ENCODE assay signal across 8 mouse cellular contexts in genomic region chr11:69046395-69046774, GRCm38 (mm10). TPM values are rescaled to one million over a fixed set of nuclear protein-coding genes. Genes with fewer than 3 reads are reported as not detected.
A peak's percentile ranks its signal among the peaks of the same experiment; 100 is the strongest.
DNase-seq lines count a peak whose midpoint lies in the region; ATAC-seq and TF ChIP-seq lines count a peak whose summit lies in the region.

No protein-coding gene starts in this region.

- no peak; the same call in 1 of the 2 replicates for TF ChIP-seq POLR2A in testis, adult 2 months (IDR thresholded peaks at IDR 0.05; ENCODE audit: control insufficient read depth, low read depth, low read length)

- H3K4me2 ChIP-seq in forebrain, embryonic 11.5 days (ENCODE audit: low read depth, low read length, severe bottlenecking) = peak overlapping the region; percentile 66
- H3K4me2 ChIP-seq in limb, embryonic 15.5 days = peak overlapping the region; percentile 93
- peak overlapping the region; percentile 86 for H3K4me2 ChIP-seq in stomach, postnatal 0 days (replicated peaks; ENCODE audit: low read depth)

- peak overlapping the region; percentile 83 for H3K4me3 ChIP-seq in testis, adult 2 months (ENCODE audit: control insufficient read depth, low read depth, low read length)
- peak overlapping the region; percentile 85 for H3K4me3 ChIP-seq in forebrain, embryonic 11.5 days (ENCODE audit: low read depth, low read length)
- peak overlapping the region; percentile 79 for H3K4me3 ChIP-seq in limb, embryonic 15.5 days
- peak overlapping the region; percentile 79 for H3K4me3 ChIP-seq in stomach, postnatal 0 days (ENCODE audit: low read depth, low read length)

- no peak for ATAC-seq in forebrain, embryonic 11.5 days (replicated peaks; ENCODE audit: low FRiP score)
- no peak for ATAC-seq in limb, embryonic 15.5 days (ENCODE audit: insufficient number of reproducible peaks, low FRiP score, low TSS enrichment, low read depth)
- no peak for ATAC-seq in stomach, postnatal 0 days (ENCODE audit: low FRiP score, low TSS enrichment)

- H3K27ac ChIP-seq in testis, adult 2 months (ENCODE audit: control insufficient read depth, insufficient read depth, low read depth, low read length) = no peak overlapping the region
- H3K27ac ChIP-seq in forebrain, embryonic 11.5 days (ENCODE audit: low read depth, low read length) = no peak overlapping the region
- peak overlapping the region; percentile 80; the same call in 1 of the 2 replicates for H3K27ac ChIP-seq in limb, embryonic 15.5 days
- H3K27ac ChIP-seq in stomach, postnatal 0 days (replicated peaks) = no peak overlapping the region

- 20% methylated on average over 9 of the region's 9 CpGs for WGBS in forebrain, embryonic 11.5 days
- 9% methylated on average over 9 of the region's 9 CpGs for WGBS in limb, embryonic 15.5 days
- WGBS in stomach, postnatal 0 days = 2% methylated on average over 9 of the region's 9 CpGs

- peak overlapping the region; percentile 93 for H3K9ac ChIP-seq in forebrain, embryonic 11.5 days (ENCODE audit: low read length)
- H3K9ac ChIP-seq in limb, embryonic 15.5 days = peak overlapping the region; percentile 49; the same call in 1 of the 2 replicates
- peak overlapping the region; percentile 70 for H3K9ac ChIP-seq in stomach, postnatal 0 days (ENCODE audit: low read length)

- H3K9me3 ChIP-seq in forebrain, embryonic 11.5 days (ENCODE audit: control insufficient read depth, low read length) = no peaks in the 10 kb centered on the region
- H3K9me3 ChIP-seq in limb, embryonic 15.5 days = no peaks in the 10 kb centered on the region
- H3K9me3 ChIP-seq in stomach, postnatal 0 days (ENCODE audit: control insufficient read depth, low read length) = no peaks in the 10 kb centered on the region

- DNase-seq in testis, postnatal 10 days (ENCODE audit: low spot score) = no peak
- no peak for DNase-seq in forebrain, embryonic 11.5 days (ENCODE audit: low spot score)
- no peak for DNase-seq in stomach, postnatal 0 days (ENCODE audit: low spot score)
- no peak for DNase-seq in gastrocnemius, adult 18-20 months (ENCODE audit: low spot score)
- DNase-seq in embryo, embryonic 9.5 days (ENCODE audit: extremely low spot score) = no peak
- DNase-seq in lung, postnatal 14 days = no peak

- H3K36me3 ChIP-seq in testis, adult 2 months (ENCODE audit: control insufficient read depth, insufficient read depth, low read length) = no peaks in the 10 kb centered on the region; the same call in none of the 2 replicates
- peaks cover 6% of the 10 kb centered on the region; the same call in 1 of the 2 replicates for H3K36me3 ChIP-seq in forebrain, embryonic 11.5 days (ENCODE audit: control insufficient read depth, insufficient read depth, low read length)
- peaks cover 28% of the 10 kb centered on the region for H3K36me3 ChIP-seq in limb, embryonic 15.5 days
- no peaks in the 10 kb centered on the region for H3K36me3 ChIP-seq in stomach, postnatal 0 days (ENCODE audit: control insufficient read depth, insufficient read depth, low read length)

- no peak for TF ChIP-seq EP300 in stomach, postnatal 0 days (optimal IDR thresholded peaks at IDR 0.05)

- no peaks in the 10 kb centered on the region for H3K27me3 ChIP-seq in testis, adult 2 months (ENCODE audit: control insufficient read depth, insufficient read depth, low read length)
- no peaks in the 10 kb centered on the region for H3K27me3 ChIP-seq in forebrain, embryonic 11.5 days (ENCODE audit: control insufficient read depth, insufficient read depth, low read length)
- no peaks in the 10 kb centered on the region for H3K27me3 ChIP-seq in limb, embryonic 15.5 days
- no peaks in the 10 kb centered on the region for H3K27me3 ChIP-seq in stomach, postnatal 0 days (ENCODE audit: control insufficient read depth, insufficient read depth, low read length)

- peaks cover 9% of the 10 kb centered on the region for H3K4me1 ChIP-seq in testis, adult 2 months (ENCODE audit: control insufficient read depth, insufficient read depth, low read length)
- H3K4me1 ChIP-seq in forebrain, embryonic 11.5 days (replicated peaks; ENCODE audit: control insufficient read depth, insufficient read depth, low read length) = peaks cover 3% of the 10 kb centered on the region
- peaks cover 26% of the 10 kb centered on the region for H3K4me1 ChIP-seq in limb, embryonic 15.5 days
- no peaks in the 10 kb centered on the region for H3K4me1 ChIP-seq in stomach, postnatal 0 days (replicated peaks; ENCODE audit: control insufficient read depth, insufficient read depth)

- TF ChIP-seq CTCF in testis, adult 2 months (IDR thresholded peaks at IDR 0.05; ENCODE audit: control insufficient read depth, insufficient read depth, insufficient replicate concordance, low read depth, low read length) = no peak
- TF ChIP-seq CTCF in stomach, postnatal 0 days (IDR thresholded peaks at IDR 0.05; ENCODE audit: low read depth) = no peak

RNA-seq across cellular contexts. Expression of gene Aurkb, which starts 0.9 kb away (rescaled TPM):
- polyA plus RNA-seq in testis, adult 2 months (2012; rRNA removed) = 15.2 and 17.9 TPM in 2 replicates
- 199 and 209 TPM in 2 replicates for polyA plus RNA-seq in forebrain, embryonic 11.5 days (2014; fragmentation: Nextera tagmentation; extraction: Ambion mirVana)
- polyA plus RNA-seq in limb, embryonic 15.5 days (2015; fragmentation: Nextera tagmentation; extraction: Ambion mirVana) = 111 and 121 TPM in 2 replicates
- polyA plus RNA-seq in stomach, postnatal 0 days (2015; fragmentation: Nextera tagmentation; extraction: Ambion mirVana) = 24.7 and 34.0 TPM in 2 replicates
- total RNA-seq in gastrocnemius, adult 18-20 months (2021) = not detected

RNA-seq across cellular contexts. Expression of gene Borcs6, which starts 13.1 kb away (rescaled TPM):
- polyA plus RNA-seq in testis, adult 2 months (2012; rRNA removed) = 13.4 and 15.8 TPM in 2 replicates
- polyA plus RNA-seq in forebrain, embryonic 11.5 days (2014; fragmentation: Nextera tagmentation; extraction: Ambion mirVana) = 7.9 and 9.2 TPM in 2 replicates
- polyA plus RNA-seq in limb, embryonic 15.5 days (2015; fragmentation: Nextera tagmentation; extraction: Ambion mirVana) = 12.9 and 13.7 TPM in 2 replicates
- 14.6 and 16.7 TPM in 2 replicates for polyA plus RNA-seq in stomach, postnatal 0 days (2015; fragmentation: Nextera tagmentation; extraction: Ambion mirVana)
- total RNA-seq in gastrocnemius, adult 18-20 months (2021) = 10 to 100 TPM; 20.0 to 23.5 TPM

RNA-seq across cellular contexts. Expression of gene Tmem107, which starts 24.2 kb away (rescaled TPM):
- 135 and 142 TPM in 2 replicates for polyA plus RNA-seq in testis, adult 2 months (2012; rRNA removed)
- polyA plus RNA-seq in forebrain, embryonic 11.5 days (2014; fragmentation: Nextera tagmentation; extraction: Ambion mirVana) = 60.3 and 60.6 TPM in 2 replicates
- polyA plus RNA-seq in limb, embryonic 15.5 days (2015; fragmentation: Nextera tagmentation; extraction: Ambion mirVana) = 64.8 and 65.5 TPM in 2 replicates
- polyA plus RNA-seq in stomach, postnatal 0 days (2015; fragmentation: Nextera tagmentation; extraction: Ambion mirVana) = 28.4 and 30.8 TPM in 2 replicates
- 1 to 10 TPM; 3.5 to 3.7 TPM for total RNA-seq in gastrocnemius, adult 18-20 months (2021)

RNA-seq across cellular contexts. Expression of gene Ctc1, which starts 30.7 kb away (rescaled TPM):
- polyA plus RNA-seq in testis, adult 2 months (2012; rRNA removed) = 44.5 and 44.9 TPM in 2 replicates
- polyA plus RNA-seq in forebrain, embryonic 11.5 days (2014; fragmentation: Nextera tagmentation; extraction: Ambion mirVana) = 94.0 and 95.7 TPM in 2 replicates
- 42.5 TPM in 2 replicates for polyA plus RNA-seq in limb, embryonic 15.5 days (2015; fragmentation: Nextera tagmentation; extraction: Ambion mirVana)
- polyA plus RNA-seq in stomach, postnatal 0 days (2015; fragmentation: Nextera tagmentation; extraction: Ambion mirVana) = 11.1 and 11.5 TPM in 2 replicates
- 1 to 10 TPM; 9.4 to 9.5 TPM for total RNA-seq in gastrocnemius, adult 18-20 months (2021)

RNA-seq across cellular contexts. Expression of gene Pfas, which starts 38.1 kb away (rescaled TPM):
- polyA plus RNA-seq in testis, adult 2 months (2012; rRNA removed) = 9.6 and 11.8 TPM in 2 replicates
- 48.2 and 55.8 TPM in 2 replicates for polyA plus RNA-seq in forebrain, embryonic 11.5 days (2014; fragmentation: Nextera tagmentation; extraction: Ambion mirVana)
- 23.6 and 25.0 TPM in 2 replicates for polyA plus RNA-seq in limb, embryonic 15.5 days (2015; fragmentation: Nextera tagmentation; extraction: Ambion mirVana)
- polyA plus RNA-seq in stomach, postnatal 0 days (2015; fragmentation: Nextera tagmentation; extraction: Ambion mirVana) = 7.4 and 8.0 TPM in 2 replicates
- total RNA-seq in gastrocnemius, adult 18-20 months (2021) = 1 to 10 TPM; 7.0 to 9.6 TPM
